Mouse (Mus musculus): ENCODE data around the gene Pcp4. TPM values are rescaled to one million over a fixed set of nuclear protein-coding genes. Genes with fewer than 3 reads are reported as not detected.

Pcp4 gene
- total RNA-seq, 2 experiments from 2014 or later: 1.1 to 2.8 TPM

GRCm38 (mm10) chr16:96563350-96564257 lies 96.2 kb downstream of the Pcp4 start:
- DNase-seq: no peak

GRCm38 (mm10) chr16:96567428-96567827 lies 100.0 kb downstream of the Pcp4 start:
- DNase-seq: no peak

Other genes with a start within 250 kb of the Pcp4 start
- not detected for gene B3galt5, start 231.8 kb upstream of the Pcp4 start, total RNA-seq (2021)
- not detected for gene Itgb2l, start 24.0 kb upstream of the Pcp4 start, total RNA-seq (2021)

All from heart, adult 18-20 months (tissue).